Mouse (Mus musculus): ENCODE measurements around the gene Enpp1. TPM values are rescaled to one million over a fixed set of nuclear protein-coding genes. Genes with fewer than 3 reads are reported as not detected.
A peak's percentile ranks its signal among the peaks of the same experiment; 100 is the strongest.

The Enpp1 gene
- total RNA-seq, 2 experiments from 2014 or later = 4.2 to 5.6 TPM

DNA sequence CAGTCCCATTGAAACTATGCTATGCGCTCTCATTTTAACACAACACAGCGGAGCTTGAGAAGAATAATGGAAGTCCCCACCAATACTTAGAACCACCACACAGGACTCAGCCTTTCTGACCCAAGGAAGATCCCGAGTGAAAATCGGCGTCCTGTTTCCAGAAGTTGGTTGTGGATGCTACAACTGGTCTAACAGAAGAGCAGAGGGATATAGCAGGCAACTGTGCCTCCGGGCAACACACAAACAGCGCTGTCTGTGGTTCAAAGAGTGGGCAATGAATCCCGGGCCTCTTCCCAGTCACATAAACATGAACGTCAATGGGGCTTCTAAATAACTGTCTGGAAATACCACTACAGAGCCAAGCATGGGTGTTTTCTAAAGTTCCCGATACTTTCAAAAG, 888 bp downstream of the Enpp1 start:
- DNase-seq (ENCODE audit: low spot score in 2 of 2) = no peak

DNA sequence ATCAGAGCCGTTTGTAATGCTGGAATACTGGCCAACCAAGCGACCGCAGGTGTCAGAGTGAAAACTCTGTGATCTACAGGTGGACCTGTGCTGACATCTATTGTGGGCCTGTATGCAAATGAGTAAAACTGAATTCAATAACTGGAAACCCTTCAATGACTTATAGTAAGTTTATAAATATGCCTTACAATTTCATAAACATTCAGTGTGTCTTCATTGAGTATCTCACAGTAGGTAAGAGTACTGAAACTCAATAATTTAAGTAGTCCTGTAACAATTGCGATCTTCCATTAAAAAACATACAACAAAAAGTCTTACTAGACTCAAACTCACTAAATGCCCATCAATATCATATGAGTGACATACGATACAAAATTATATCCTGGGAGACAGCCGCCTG, 1.6 kb downstream of the Enpp1 start:
- DNase-seq (ENCODE audit: low spot score in 2 of 2) = no peak

DNA sequence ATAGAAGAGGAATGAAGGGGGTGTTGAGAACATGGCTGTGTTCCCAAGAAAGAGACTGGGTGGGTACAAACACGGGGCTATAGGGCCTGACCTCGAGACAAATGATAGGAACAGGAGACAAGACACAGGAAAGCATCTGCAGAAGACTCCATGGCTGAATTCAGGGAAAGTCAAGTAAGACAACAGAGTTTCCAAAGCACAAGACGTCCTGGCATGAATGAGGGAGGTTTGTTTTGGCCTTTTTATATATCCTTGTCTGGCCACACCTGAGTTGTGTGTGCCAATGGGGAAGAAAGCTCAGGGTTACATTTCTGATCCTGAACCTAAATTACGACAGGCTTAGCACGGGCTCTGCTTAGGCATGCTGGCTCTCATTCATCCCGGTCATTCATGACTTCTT, 4.2 kb downstream of the Enpp1 start:
- no peak for DNase-seq (ENCODE audit: low spot score in 2 of 2)

DNA sequence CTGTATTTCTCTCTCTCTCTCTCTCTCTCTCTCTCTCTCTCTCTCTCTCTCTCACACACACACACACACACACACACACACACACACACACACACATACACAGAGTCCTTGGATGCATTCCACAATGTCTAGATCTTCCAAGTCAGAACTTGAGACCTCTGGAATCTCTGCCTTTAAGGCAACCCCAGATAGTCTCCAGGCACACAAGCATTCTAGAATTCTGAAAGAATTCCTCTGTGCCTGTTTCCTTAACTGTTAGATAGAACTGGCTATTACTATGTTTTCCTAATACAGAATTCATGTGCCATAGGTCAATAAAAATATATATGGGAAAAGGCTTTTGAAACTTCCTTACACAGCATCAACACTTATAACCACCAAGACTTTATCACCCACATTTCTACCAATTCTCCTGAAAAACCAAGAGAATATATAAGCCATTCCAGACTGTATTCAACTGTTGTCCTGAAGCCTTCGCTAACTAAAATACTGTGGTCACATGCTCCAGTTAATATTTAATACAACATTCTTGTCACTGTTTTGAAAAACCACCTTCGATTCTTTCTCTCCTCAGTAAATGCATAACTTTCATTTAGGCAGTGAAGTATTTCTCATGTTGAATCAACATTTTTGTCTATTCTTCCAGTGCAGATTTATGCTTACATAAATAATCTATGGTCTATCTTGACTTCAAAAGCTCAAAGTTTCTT, 5.4 kb downstream of the Enpp1 start:
- DNase-seq (ENCODE audit: low spot score in 2 of 2) = no peak

- no peak for DNase-seq (ENCODE audit: low spot score in 2 of 2)
Observed at GRCm38 (mm10) chr10:24702698-24703097, 9.3 kb downstream of the Enpp1 start.

DNA sequence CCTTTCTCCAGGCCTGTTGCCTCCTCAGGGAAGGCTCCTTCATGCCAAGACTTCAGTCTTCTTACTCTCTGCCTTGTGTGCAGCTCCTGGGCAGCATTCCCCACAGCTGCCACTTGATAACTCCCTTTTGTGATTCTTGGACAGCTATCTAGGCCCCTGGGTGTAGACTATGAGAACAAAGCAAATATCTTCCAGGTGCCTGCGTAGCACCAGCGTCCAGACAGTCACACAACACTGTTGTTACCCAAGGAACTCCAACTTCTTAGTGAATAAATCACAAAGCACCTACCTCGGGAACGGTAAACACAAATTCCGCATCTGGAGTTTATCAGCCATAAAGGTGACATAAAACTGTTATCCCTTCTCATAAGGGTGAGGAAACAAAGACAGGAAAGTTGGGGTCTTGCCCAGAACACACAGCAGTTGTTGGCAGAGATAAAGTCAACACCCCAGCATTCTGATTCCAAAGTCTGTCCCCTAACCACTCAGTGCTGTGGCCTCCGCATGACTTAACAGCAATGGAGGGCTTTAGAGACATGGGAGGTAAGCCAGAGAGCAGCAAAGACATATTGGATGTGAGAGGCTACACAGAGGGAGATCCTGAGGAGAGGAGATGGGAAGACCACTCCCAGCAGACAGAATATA, 13.7 kb downstream of the Enpp1 start:
- no peak for DNase-seq (ENCODE audit: low spot score in 2 of 2)

- no peak for DNase-seq (ENCODE audit: low spot score in 2 of 2)
Observed at GRCm38 (mm10) chr10:24696761-24697160, 15.2 kb downstream of the Enpp1 start.

DNA sequence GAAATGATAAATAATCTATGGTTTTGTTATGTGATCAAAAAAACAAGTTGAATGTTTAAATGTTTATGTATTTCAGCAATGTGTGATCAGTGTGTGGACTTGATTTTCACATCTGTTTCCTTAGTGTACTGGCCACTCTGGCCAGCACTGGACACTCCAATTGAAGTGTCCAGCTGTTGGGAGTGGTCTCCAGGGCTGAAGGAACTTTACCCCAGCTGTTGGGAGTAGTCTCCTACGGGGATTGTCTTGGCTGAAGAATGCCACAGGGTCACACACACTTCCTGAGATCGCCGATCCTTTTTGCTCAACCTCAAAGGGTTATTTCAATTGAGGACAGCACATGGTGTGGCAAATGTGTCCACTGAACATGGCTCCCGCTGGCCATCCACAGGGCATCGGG, 16.2 kb downstream of the Enpp1 start:
- no peak for DNase-seq (ENCODE audit: low spot score in 2 of 2)

DNA sequence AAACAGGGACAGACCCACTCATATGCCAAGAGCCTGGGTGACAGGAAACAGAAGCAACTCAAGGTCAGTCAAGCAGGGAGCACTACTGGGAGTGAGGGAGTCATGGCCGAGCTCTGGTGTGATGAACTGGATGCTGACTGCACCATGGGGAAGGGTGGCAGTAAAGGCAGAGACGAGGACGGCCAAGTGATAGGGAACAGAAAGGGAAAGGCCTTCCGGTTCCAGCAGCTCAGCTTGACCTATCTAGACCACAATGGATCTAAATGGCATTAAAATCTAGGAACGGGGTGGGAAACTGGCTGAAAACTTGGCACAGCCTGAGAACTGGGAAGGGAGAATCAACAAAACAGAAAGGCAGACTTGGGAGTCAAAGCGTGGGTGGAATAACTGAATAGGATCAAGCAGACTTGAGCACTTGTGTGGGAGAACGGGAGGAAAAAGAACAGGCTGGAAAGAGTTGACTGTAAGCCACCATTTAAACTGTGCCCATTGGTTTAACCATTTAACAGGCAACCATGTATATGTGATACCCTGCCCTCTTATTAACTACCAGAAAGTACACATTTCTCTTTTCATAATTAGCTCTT, 29.3 kb downstream of the Enpp1 start:
- peak in 1 of 2 experiments; percentile 10 for DNase-seq (ENCODE audit: low spot score in 2 of 2)

DNA sequence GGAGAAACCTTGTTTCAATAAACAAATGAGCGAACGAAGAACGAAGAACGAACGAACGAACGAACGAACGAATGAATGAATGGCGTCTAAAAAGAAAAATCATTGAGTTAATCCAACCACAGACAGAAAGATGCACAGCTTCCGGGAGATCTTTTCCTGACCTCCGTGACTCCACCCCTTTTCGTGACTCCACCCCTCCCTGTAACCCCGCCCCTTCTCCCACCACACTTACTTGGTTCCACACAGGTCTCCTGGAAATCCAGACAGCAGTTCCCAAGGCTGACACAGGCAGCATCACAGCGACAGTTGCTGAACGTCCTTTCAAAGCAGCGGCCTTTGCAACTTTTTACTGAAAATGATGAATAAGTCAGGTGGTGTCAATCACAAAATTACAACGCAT, 34.3 kb downstream of the Enpp1 start:
- no peak for DNase-seq (ENCODE audit: low spot score in 2 of 2)

- DNase-seq (ENCODE audit: low spot score in 2 of 2) = no peak
Observed at GRCm38 (mm10) chr10:24674261-24674660, 37.7 kb downstream of the Enpp1 start.

DNA sequence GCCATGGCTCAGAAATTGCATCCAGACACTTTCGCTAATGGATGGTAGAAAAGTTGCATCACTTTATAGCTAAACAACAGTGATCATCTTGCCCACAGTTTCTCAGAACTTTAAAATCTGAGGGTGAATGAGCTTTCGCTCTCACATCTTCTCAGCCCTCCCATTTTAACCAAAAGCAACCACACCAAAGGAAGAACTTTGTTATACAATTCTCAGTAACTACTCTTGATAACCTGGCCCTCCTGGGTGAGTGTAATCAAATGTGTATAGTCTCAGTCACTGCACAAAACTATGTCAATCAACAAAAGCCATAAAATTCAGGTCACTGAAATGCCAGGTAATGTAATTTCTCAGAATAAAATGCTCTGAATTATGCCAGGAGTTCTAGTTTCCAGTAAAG, 39.0 kb downstream of the Enpp1 start:
- no peak for DNase-seq (ENCODE audit: low spot score in 2 of 2)

DNA sequence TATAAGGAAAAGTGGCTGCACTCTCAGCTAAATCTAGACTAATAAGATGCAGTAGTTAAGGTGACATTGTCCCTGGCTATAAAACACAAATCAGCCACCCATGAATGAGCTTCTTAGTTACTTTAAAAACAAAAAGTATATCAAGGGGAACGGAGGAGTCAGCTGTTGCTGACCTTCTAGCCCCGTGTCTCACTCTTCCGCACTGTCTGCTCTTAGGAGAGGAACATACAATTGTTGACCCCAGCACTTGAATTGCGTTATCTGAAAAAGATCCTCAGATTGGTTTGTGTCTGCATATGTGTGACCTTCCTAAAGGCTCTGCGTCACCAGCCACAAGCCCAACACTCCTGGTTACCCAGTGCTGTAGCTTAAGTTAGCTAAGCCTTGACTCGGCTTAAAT, 41.4 kb downstream of the Enpp1 start:
- DNase-seq (ENCODE audit: low spot score in 2 of 2) = no peak

- DNase-seq (ENCODE audit: low spot score in 2 of 2) = no peak
Observed at GRCm38 (mm10) chr10:24650990-24651569, 60.9 kb downstream of the Enpp1 start.

DNA sequence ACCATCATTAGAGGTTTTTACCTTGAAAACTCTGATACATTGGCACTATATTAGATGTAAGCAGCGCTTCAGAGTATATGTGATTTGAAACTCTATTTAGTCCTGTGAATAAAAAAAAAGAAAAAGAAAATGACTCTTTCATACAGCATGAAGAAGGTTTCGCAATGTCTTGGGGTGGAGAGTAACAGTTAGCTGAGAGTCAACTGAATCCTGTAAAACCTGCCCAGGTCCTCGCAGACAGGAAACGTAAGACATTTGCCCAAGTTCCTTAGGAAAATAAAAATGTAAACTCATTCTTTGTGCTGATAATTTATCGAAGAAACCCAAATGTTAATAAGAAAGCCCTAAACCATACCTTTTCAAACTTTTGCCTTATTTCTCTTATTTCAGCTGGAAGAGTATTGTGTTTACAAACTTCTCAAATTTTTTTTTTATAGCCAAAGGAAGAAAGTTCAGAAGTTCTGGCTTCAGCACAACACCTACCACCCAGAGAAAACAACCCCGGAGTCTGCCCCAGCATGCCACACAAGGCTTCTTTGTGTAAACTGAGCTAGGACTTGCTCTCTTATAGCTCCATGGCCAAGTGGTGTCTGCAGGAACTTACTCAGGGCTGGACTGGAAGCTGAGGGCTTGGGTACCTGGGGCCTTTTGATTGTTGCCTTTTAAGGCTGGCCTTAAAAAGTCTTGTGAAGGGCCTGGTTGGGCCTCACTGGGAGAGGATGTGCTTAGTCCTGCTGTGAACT, 63.8 kb downstream of the Enpp1 start:
- no peak for DNase-seq (ENCODE audit: low spot score in 2 of 2)

DNA sequence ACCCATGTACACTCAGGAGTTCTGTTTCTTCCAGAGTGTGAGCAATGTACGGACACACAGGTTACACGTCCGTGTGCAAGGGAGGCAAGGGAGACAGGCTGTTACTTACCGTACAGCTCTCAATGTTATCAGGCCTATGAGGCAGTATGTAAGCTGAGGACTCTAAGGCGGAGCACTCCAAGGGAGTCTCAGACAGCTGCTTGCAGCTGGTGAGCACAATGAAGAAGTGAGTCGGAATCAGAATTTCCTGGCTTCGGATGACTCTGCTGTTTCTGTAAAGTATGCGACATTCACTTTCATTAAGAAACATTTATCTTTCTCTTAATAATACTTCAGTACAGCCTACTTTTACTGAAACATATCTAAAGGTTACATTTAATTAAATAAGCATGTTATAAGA, 66.8 kb downstream of the Enpp1 start:
- no peak for DNase-seq (ENCODE audit: low spot score in 2 of 2)

GRCm38 (mm10) chr10:24642796-24643580, 69.0 kb downstream of the Enpp1 start:
- DNase-seq (ENCODE audit: low spot score in 2 of 2) = peak; percentile 31 to 76

GRCm38 (mm10) chr10:24641416-24642140, 70.4 kb downstream of the Enpp1 start:
- DNase-seq (ENCODE audit: low spot score in 2 of 2) = no peak

DNA sequence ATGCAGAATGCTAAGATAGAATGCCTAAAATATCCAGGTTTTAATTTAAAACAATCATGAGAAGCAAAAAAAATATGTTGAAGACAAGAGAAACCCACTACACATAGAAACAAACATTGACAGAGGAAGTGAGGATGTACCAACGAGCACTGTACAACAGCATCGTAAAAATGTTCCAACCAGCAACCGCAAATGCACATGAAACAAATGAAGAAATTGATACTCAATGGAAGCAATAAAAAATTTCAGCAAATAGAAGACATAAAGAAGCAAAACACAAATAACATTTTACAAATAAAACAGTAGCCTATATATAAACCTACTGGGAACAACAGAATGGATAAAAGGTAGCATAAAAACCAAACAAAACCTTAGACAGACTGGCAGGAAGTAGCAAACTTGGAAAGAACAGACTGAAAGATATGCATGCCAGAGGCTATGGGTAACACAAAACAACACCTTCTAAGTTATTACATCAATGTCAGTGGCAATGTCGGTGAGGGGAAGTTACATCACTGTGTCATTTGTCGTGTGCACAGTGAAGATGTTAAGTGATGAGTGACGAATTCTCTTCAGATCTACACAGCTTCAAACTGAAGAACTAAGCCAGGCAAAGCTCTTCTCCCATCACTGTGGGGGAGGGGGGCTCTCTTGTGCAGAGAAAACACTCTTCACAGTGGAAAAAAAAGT, 71.6 kb downstream of the Enpp1 start:
- DNase-seq (ENCODE audit: low spot score in 2 of 2) = no peak

DNA sequence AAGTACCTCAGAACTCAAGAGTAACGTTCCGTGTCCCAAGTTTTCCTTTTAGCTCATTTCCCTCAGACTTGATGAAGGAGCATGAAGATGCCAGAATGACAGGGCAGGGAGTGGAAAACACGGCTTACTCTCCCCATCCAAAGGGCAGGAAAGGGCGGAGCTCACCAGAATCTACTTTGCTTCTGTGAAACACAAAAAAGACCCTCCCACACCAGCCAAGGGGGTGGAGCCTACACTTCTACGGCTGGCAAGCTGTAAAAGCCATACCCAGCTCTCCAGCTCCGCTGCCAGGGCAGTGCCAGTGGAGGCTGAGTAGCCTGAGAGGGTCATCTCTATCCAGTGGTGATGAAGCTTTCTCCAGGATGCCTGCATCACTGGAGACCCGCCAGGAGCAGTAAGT, 72.4 kb downstream of the Enpp1 start:
- DNase-seq (ENCODE audit: low spot score in 2 of 2) = no peak
